Mouse (Mus musculus): ENCODE measurements around the gene Nacc1. TPM values are rescaled to one million over a fixed set of nuclear protein-coding genes. Genes with fewer than 3 reads are reported as not detected.
"Not testable (repeated sequence)": the region's sequence is repeated elsewhere in the genome, so short reads cannot be mapped to it uniquely, and the experiment has no call there.

Gene Nacc1
- total RNA-seq, 1 experiment from 2014 or later, result 33.9 TPM

- ATAC-seq (ENCODE audit: extremely low read depth, insufficient number of reproducible peaks, low FRiP score, poor library complexity, severe bottlenecking), result not testable (repeated sequence)
Measured at GRCm38 (mm10) chr8:84670295-84671006, 17.2 kb downstream of the Nacc1 start.

DNA sequence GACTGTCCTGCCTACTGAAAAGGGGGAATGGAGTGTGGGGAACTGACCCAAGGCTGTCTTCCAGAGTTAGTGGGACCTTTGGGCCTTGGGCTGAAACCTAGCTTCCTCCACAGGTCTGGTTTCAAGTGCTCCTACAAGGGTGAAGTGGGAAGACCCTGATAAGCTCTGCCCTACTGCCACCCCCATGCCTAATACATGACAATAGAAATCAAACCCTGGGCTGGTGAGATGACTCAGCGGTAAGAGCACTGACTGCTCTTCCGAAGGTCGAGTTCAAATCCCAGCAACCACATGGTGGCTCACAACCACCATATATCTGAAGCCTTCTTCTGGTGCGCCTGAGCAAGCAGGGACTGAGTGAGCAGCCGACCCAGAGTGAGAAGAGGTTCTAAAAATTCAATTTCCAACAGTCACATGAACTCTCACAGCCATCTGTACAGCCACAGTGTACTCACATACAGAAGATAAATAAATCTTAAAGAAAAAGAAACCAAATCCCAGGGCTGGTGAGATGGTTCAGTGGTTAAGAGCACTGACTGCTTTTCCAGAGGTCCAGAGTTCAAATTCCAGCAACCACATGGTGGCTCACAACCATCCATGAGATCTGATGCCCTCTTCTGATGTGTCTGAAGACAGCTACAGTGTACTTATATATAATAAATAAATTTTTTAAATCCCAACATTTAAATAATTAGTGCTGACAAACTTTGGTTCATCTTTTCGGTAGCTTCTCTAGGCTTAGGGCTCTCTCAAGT, 18.8 kb downstream of the Nacc1 start:
- ATAC-seq (ENCODE audit: extremely low read depth, insufficient number of reproducible peaks, low FRiP score, poor library complexity, severe bottlenecking), result no peak

- ATAC-seq (ENCODE audit: extremely low read depth, insufficient number of reproducible peaks, low FRiP score, poor library complexity, severe bottlenecking), result no peak
Measured at GRCm38 (mm10) chr8:84668081-84668480, 19.6 kb downstream of the Nacc1 start.

GRCm38 (mm10) chr8:84665385-84665893, 22.2 kb downstream of the Nacc1 start:
- no peak for ATAC-seq (ENCODE audit: extremely low read depth, insufficient number of reproducible peaks, low FRiP score, poor library complexity, severe bottlenecking)

GRCm38 (mm10) chr8:84664566-84665384, 22.9 kb downstream of the Nacc1 start:
- ATAC-seq (ENCODE audit: extremely low read depth, insufficient number of reproducible peaks, low FRiP score, poor library complexity, severe bottlenecking), result peak; percentile 38

DNA sequence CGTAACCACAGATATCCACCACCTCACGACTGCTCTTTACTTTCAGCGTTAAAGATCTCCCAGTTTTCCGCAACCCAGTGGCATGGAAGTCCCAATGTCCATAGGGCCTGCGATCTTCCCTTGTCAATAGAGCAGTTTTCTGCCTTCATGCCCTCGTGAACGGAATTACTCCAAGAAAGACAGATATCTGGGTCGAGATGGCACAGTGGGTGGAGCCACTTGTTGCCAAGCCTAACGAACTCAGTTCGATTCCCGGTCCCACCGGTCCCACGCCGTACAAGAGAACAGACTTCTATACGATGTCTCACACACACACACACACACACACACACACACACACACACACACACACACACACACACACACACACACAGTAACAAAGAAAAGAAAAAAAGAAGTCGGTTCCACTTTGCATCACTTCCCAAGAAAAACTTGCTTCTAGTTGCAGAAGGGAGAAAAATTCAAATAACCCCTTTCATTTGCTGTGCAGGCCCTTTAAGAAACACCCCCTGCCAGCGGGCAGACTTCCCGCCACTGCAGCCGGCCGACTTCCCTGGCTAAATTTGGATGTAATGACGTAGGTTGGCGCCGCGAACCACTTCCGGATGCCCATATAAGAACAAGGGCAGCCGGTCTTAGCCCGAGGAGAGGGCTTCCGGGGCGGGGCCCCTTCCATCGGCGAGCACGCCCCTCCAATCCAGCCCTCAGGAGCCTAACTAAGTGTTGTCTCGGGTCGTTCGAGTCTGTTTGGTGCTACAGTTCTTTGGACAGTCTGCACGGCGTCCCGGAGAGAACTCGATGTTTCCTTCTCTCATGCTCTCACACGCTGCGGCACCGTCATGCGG, 24.0 kb downstream of the Nacc1 start:
- ATAC-seq (ENCODE audit: extremely low read depth, insufficient number of reproducible peaks, low FRiP score, poor library complexity, severe bottlenecking), result peak; percentile 55

DNA sequence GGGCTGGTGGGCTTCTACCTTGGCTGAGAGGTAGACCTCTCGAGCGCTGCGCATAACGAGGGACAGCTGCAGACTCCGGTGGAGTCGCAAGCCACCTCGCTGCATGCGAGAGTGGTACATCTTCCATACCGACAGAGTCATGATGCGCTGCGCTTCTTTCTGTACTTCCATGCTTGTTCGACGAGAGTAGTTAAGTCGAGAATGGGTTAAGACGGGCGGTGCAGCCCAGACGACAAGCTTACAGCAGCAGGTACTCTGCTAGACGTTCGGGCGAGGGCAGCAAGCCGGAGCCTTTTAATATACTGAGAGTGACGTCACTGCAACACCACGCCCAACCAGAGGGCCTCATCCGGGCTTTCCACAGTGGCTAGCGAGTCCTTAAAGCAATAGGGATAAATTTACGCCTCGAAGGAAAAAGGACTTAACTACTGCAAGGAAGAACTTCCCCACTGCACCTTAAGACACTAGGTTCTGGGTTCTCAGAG, 25.0 kb downstream of the Nacc1 start, which contains the start of gene Ier2:
Ier2 (minus strand) TSS at position 272 of the 485 bp plus-strand sequence.
- peak; percentile 49 for ATAC-seq (ENCODE audit: extremely low read depth, insufficient number of reproducible peaks, low FRiP score, poor library complexity, severe bottlenecking)

DNA sequence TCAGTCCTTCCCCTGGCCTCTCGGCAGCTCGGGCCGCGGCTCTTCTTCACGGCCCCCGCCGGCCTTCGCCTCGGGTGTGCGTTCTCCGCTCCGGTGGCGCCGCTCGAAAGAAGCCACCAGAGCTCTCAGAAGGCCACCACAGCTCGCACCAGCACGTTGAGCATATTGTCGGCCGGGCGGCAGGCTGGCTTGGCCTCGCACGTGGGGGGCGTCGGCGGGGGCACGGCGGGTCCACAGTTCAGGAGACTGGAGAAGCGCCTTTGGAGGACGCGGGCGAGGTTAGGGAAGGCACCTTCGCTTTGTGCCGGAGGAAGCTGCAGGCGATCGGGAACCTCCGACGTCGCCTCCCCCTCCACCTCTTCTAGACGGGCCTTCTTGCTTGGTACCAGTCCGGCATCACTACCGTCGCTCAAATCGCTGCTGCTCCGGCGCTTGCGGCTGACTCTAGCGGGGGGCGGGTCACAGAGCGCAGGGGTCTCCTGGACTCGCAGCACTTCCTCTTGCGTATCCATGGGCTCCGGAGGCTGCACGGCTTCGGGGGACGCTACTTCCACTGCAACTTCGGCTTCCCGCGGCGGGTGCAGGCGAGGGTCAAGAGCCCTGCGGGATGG, 25.6 kb downstream of the Nacc1 start:
- ATAC-seq (ENCODE audit: extremely low read depth, insufficient number of reproducible peaks, low FRiP score, poor library complexity, severe bottlenecking), result no peak

- ATAC-seq (ENCODE audit: extremely low read depth, insufficient number of reproducible peaks, low FRiP score, poor library complexity, severe bottlenecking), result peak; percentile 55
Measured at GRCm38 (mm10) chr8:84661458-84661871, 26.2 kb downstream of the Nacc1 start.

DNA sequence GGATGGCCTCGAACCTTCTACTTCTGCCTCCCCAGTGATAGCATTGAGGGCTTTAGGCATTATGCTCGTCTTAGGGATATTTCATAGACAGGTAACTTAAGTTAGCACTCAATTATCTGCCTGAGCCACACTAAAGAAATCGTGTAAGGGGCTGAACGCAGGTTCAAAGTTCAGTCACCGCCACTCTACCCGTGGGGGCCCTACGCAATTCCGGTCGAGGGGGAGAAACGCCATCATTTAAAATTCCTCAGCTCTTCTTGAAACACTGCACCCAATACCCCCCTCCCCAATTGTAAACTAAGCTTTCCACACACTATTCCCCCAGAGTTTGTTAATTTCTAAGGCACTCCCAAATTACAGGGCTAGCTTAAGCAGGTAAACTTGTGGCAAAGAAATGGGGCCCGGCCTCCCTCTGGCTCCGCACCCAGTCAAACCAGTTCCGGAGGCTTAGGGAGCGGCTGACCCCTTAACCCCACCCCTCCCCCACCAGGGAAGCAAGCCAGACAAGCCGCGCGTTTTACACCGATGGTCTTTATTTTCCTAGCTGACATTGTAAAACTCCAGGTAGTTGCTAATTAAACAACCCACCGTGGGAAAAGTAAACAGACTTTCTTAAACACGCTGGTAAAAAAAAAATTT, 26.7 kb downstream of the Nacc1 start:
- no peak for ATAC-seq (ENCODE audit: extremely low read depth, insufficient number of reproducible peaks, low FRiP score, poor library complexity, severe bottlenecking)

- ATAC-seq (ENCODE audit: extremely low read depth, insufficient number of reproducible peaks, low FRiP score, poor library complexity, severe bottlenecking), result no peak
Measured at GRCm38 (mm10) chr8:84659936-84660818, 27.5 kb downstream of the Nacc1 start.

DNA sequence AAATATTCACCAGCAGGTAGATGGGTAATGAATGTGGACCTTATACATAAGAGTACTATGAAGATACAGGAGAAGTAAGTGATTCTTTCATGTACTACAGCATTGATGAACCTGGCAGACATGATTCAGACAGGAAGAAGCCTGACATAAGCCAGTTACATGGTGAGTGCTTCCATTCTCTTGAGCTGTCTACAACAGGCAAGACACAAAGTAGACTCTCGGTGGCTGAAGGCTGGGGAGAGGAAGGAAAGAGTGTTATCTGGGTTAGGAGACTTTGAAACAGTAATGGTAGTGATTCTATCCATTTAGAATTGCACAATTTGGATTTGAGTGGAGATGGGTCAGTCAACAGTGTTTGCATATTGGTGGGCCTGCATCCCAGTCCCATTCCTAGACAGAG, 28.7 kb downstream of the Nacc1 start:
- no peak for ATAC-seq (ENCODE audit: extremely low read depth, insufficient number of reproducible peaks, low FRiP score, poor library complexity, severe bottlenecking)

GRCm38 (mm10) chr8:84657680-84658079, 30.0 kb downstream of the Nacc1 start:
- ATAC-seq (ENCODE audit: extremely low read depth, insufficient number of reproducible peaks, low FRiP score, poor library complexity, severe bottlenecking), result no peak

- no peak for ATAC-seq (ENCODE audit: extremely low read depth, insufficient number of reproducible peaks, low FRiP score, poor library complexity, severe bottlenecking)
Measured at GRCm38 (mm10) chr8:84657203-84657602, 30.5 kb downstream of the Nacc1 start.

- peak; percentile 47; the same call in 1 of the 2 replicates for ATAC-seq (ENCODE audit: extremely low read depth, insufficient number of reproducible peaks, low FRiP score, poor library complexity, severe bottlenecking)
Measured at GRCm38 (mm10) chr8:84656641-84657126, 31.0 kb downstream of the Nacc1 start.

GRCm38 (mm10) chr8:84656191-84656525, 31.5 kb downstream of the Nacc1 start:
- ATAC-seq (ENCODE audit: extremely low read depth, insufficient number of reproducible peaks, low FRiP score, poor library complexity, severe bottlenecking), result no peak

Measured in neutrophil, adult 5-6 weeks (primary cell).